Mouse (Mus musculus): ENCODE results near the gene Gm10134. TPM values are rescaled to one million over a fixed set of nuclear protein-coding genes. Genes with fewer than 3 reads are reported as not detected.

The Gm10134 gene
- polyA plus RNA-seq, 1 experiment from 2014 or later: not detected

GRCm38 (mm10) chr2:28549157-28549556, 43.3 kb downstream of the Gm10134 start:
- peaks cover 100% of the 10 kb centered on the region for H3K36me3 ChIP-seq (replicated peaks)
- no peak overlapping the region for H3K27ac ChIP-seq (replicated peaks)
- no peaks in the 10 kb centered on the region for H3K9me3 ChIP-seq
- H3K4me3 ChIP-seq: no peak overlapping the region
- DNase-seq (ENCODE audit: low spot score): no peak
- no peaks in the 10 kb centered on the region for H3K27me3 ChIP-seq (replicated peaks; ENCODE audit: low read depth, poor library complexity, severe bottlenecking)
- 93% methylated on average over 13 of the region's 13 CpGs for WGBS
- peaks cover 6% of the 10 kb centered on the region; the same call in 1 of the 2 replicates for H3K4me1 ChIP-seq

DNA sequence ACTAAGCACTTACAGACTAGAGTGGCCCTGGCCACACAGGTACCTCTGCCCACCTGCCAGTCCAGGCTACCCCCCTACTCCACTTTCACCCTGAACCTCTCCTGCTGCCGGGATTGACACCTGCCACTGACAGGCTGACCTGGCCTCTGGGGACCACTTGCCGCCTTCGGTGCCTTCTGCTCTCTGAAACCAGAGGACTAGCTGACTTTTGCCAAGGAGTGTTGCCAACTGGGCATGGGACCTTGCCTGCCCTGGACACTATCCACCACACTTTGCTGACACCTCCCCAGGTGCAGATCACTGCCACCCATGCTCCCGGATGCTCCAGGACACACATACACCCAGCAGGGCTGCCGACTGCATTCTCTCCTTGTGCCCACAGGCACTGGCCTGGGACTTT, 46.4 kb downstream of the Gm10134 start:
- H3K4me3 ChIP-seq: no peak overlapping the region
- no peaks in the 10 kb centered on the region for H3K27me3 ChIP-seq (replicated peaks; ENCODE audit: low read depth, poor library complexity, severe bottlenecking)
- H3K4me1 ChIP-seq: peaks cover 5% of the 10 kb centered on the region; the same call in 1 of the 2 replicates
- DNase-seq (ENCODE audit: low spot score): no peak
- H3K27ac ChIP-seq (replicated peaks): no peak overlapping the region
- H3K36me3 ChIP-seq (replicated peaks): peaks cover 81% of the 10 kb centered on the region
- H3K9me3 ChIP-seq: no peaks in the 10 kb centered on the region
- 93% methylated on average over 5 of the region's 5 CpGs for WGBS

Other genes starting within 250 kb of the Gm10134 start
- gene Ppp1r26, start 59.3 kb upstream of the Gm10134 start, polyA plus RNA-seq (2016; fragmentation: Nextera tagmentation; extraction: Ambion mirVana): 5.0 and 5.3 TPM in 2 replicates
- gene 1700007K13Rik, start 39.8 kb upstream of the Gm10134 start, polyA plus RNA-seq (2016; fragmentation: Nextera tagmentation; extraction: Ambion mirVana): 1.3 and 1.5 TPM in 2 replicates
- gene Mrps2, start 38.0 kb upstream of the Gm10134 start, polyA plus RNA-seq (2016; fragmentation: Nextera tagmentation; extraction: Ambion mirVana): 68.5 and 71.9 TPM in 2 replicates
- 0.22 TPM in 1 of 2 replicates, not detected in the other for gene Gbgt1, start 9.2 kb upstream of the Gm10134 start, polyA plus RNA-seq (2016; fragmentation: Nextera tagmentation; extraction: Ambion mirVana)
- 36.7 and 44.2 TPM in 2 replicates for gene Ralgds, start 7.0 kb downstream of the Gm10134 start, polyA plus RNA-seq (2016; fragmentation: Nextera tagmentation; extraction: Ambion mirVana)
- not detected in 2 replicates for gene Cel, start 57.3 kb downstream of the Gm10134 start, polyA plus RNA-seq (2016; fragmentation: Nextera tagmentation; extraction: Ambion mirVana)
- 57.9 and 61.4 TPM in 2 replicates for gene Gtf3c5, start 77.7 kb downstream of the Gm10134 start, polyA plus RNA-seq (2016; fragmentation: Nextera tagmentation; extraction: Ambion mirVana)
- gene Gfi1b, start 115.9 kb downstream of the Gm10134 start, polyA plus RNA-seq (2016; fragmentation: Nextera tagmentation; extraction: Ambion mirVana): 2.7 and 3.9 TPM in 2 replicates
- gene Tsc1, start 135.1 kb downstream of the Gm10134 start, polyA plus RNA-seq (2016; fragmentation: Nextera tagmentation; extraction: Ambion mirVana): 21.4 and 23.5 TPM in 2 replicates
- 2.6 and 3.2 TPM in 2 replicates for gene Spaca9, start 193.6 kb downstream of the Gm10134 start, polyA plus RNA-seq (2016; fragmentation: Nextera tagmentation; extraction: Ambion mirVana)
- 0.70 and 1.1 TPM in 2 replicates for gene Ak8, start 194.1 kb downstream of the Gm10134 start, polyA plus RNA-seq (2016; fragmentation: Nextera tagmentation; extraction: Ambion mirVana)

Measured in embryonic facial prominence, embryonic 10.5 days (tissue).